Mouse (Mus musculus) lung, embryonic 15.5 days (tissue): ENCODE measurements around the gene Calr3. TPM values are rescaled to one million over a fixed set of nuclear protein-coding genes. Genes with fewer than 3 reads are reported as not detected.

Experiments
- ATAC-seq: fragments of 200-750 bp; cut with Nextera tagmentation; 2 replicates; pipeline ENCODE4 v1.8.0; 2017; ENCODE audit warnings: moderate number of reproducible peaks, borderline replicate concordance; ENCODE audit not compliant: low FRiP score, low TSS enrichment; ENCODE audit errors: extremely low read depth
- H3K27ac ChIP-seq: fragments of 300-500 bp; sonication (generic); 2 replicates; pipeline ENCODE4 v1.5.1; 2015; ENCODE audit warnings: moderate library complexity, mild to moderate bottlenecking, inconsistent platforms
- H3K27me3 ChIP-seq: fragments of 300-500 bp; sonication (generic); 2 replicates; pipeline ENCODE4 v1.6.1; 2015; ENCODE audit warnings: inconsistent platforms
- H3K36me3 ChIP-seq: fragments of 300-500 bp; sonication (generic); 2 replicates; pipeline ENCODE4 v1.6.1; 2015; ENCODE audit warnings: inconsistent platforms
- H3K4me1 ChIP-seq: fragments of 300-500 bp; sonication (generic); 2 replicates; pipeline ENCODE4 v1.6.1; 2015; ENCODE audit warnings: inconsistent platforms
- H3K4me2 ChIP-seq: fragments of 300-500 bp; sonication (generic); 2 replicates; pipeline ENCODE4 v1.6.1; 2015; ENCODE audit warnings: inconsistent platforms, mild to moderate bottlenecking, moderate library complexity
- H3K4me3 ChIP-seq: fragments of 300-500 bp; sonication (generic); 2 replicates; pipeline ENCODE4 v1.5.1; 2015; ENCODE audit warnings: mild to moderate bottlenecking, inconsistent platforms
- H3K9ac ChIP-seq: fragments of 300-500 bp; sonication (generic); 2 replicates; pipeline ENCODE4 v1.6.1; 2015; ENCODE audit warnings: inconsistent platforms
- H3K9me3 ChIP-seq: fragments of 300-500 bp; sonication (generic); 2 replicates; pipeline ENCODE4 v1.6.1; 2016; ENCODE audit warnings: inconsistent platforms
- WGBS: fragments of 180-500 bp; shearing (Covaris S2); methylation state at CpG from one replicate; pipeline ENCODE4 v1.1.7; 2015; 5-methylcytosine and 5-hydroxymethylcytosine counted together
- polyA plus RNA-seq: library from polyadenylated mRNA; unstranded; fragments of >200 nt; fragmentation: Nextera tagmentation; extraction: Ambion mirVana; gene quantifications from 2 replicates; pipeline ENCODE4 v1.2.1, GENCODE M21; 2015

Gene Calr3
- polyA plus RNA-seq, 1 experiment from 2014 or later: 2.0 TPM

DNA sequence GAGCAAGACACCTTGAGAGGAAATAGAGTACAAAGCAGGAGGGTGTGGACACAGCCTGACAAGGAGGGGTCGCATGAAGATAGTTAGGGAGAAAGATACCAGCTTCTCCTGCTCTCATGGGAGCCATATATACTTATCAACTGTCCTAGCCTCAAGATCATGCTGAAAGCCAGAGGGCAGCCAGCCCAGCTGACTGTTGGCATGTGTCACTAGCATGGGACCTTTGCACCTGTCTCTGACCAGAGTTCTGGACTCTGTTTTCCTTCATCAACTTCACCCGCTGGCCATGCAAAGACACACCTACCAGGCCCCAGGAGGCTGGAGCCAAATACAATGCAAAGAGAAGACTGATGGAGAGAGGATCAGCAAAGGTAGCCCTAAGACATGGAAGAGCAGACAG is 25.6 kb upstream of the Calr3 start:
- Histone ChIP-seq H3K9me3 (no peaks in the 10 kb centered on the region), H3K9ac (no peak overlapping the region), H3K36me3 (peaks cover 89% of the 10 kb centered on the region), H3K4me2 (no peak overlapping the region), H3K4me1 (peaks cover 12% of the 10 kb centered on the region), H3K27ac (no peak overlapping the region), H3K4me3 (no peak overlapping the region), H3K27me3 (no peaks in the 10 kb centered on the region)
- 83% methylated on average over 2 of the region's 2 CpGs for WGBS
- no peak for ATAC-seq

DNA sequence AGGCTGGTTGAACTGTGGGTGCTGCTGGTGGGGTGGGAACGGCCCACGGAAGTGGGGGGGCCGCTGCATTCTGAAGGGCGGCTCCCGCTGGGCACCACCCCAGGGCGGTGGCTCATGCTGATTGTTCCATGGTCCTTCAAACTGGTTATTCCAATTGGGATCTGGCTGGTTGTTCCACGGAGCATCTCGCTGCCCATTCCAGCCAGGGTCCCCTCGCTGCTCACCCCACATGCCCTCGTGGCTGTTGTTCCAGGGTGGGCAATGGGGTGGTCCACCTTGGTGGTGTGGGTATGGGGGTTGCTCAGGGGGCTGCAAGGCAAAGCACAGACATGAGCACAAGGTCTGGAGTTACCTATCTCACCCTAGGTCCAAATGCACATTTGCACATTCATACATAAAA is 20.5 kb upstream of the Calr3 start:
- 94% methylated on average over 10 of the region's 10 CpGs for WGBS
- no peaks in the 10 kb centered on the region for H3K27me3 ChIP-seq
- no peak overlapping the region for H3K4me3 ChIP-seq
- H3K36me3 ChIP-seq: peaks cover 98% of the 10 kb centered on the region
- H3K4me1 ChIP-seq: no peaks in the 10 kb centered on the region
- no peak overlapping the region for H3K27ac ChIP-seq
- no peak for ATAC-seq
- no peak overlapping the region for H3K4me2 ChIP-seq
- H3K9ac ChIP-seq: no peak overlapping the region
- H3K9me3 ChIP-seq: no peaks in the 10 kb centered on the region

DNA sequence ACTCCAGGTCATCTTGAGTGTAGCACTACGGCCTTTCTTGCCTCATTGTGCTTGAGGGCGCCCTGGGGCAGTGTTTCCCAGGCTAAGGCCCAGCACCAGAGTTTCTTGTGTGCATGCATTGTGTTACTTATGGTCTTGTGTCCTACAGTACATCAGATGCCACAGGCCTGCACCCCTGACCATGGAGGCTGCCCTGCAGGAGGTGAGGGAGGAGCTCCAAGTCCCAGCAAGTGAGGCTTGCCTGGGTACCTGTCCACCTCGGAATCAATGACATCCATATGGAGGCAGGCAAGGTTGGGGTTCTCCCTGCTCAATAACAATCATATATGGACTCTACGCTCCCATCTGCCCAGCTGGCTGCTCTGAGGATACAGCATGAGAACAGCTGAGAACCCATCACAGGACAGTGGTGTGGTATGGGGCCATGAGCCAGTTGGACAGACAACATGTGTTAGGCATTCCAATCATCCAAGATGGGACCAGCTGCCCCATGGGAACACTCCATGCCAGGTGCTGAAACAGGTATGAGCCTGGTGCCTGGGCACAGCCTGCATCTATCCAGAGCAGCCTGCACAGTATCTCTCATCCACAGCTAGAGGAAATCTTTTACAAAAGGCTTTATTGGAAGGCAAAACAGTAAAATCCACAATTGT is 16.3 kb upstream of the Calr3 start:
- Histone ChIP-seq H3K4me3 (no peak overlapping the region), H3K4me2 (no peak overlapping the region), H3K36me3 (peaks cover 67% of the 10 kb centered on the region), H3K4me1 (no peaks in the 10 kb centered on the region), H3K27ac (no peak overlapping the region), H3K9me3 (no peaks in the 10 kb centered on the region), H3K27me3 (no peaks in the 10 kb centered on the region), H3K9ac (no peak overlapping the region)
- WGBS: 84% methylated on average over 4 of the region's 4 CpGs
- no peak for ATAC-seq

DNA sequence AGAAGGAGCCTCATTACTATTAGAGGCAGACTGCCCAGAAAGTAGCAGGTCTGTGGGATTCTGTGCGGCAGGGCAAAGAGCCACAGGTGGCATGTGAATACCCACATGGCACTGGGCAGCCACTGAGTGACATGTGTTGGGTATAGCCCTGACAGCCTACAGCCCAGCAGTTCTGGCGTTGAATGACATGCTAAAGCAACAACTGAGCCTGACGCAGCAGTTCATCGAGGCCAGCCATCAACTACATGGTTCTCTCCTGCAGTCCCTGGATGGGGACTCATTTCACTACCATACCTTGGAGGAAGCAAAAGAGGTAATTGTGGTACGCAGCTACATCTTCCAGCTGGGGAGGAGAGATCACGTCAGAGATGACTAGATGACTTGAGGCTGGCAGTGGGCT is 14.8 kb upstream of the Calr3 start:
- Histone ChIP-seq H3K36me3 (peaks cover 68% of the 10 kb centered on the region), H3K4me2 (no peak overlapping the region), H3K4me1 (no peaks in the 10 kb centered on the region), H3K27ac (no peak overlapping the region), H3K4me3 (no peak overlapping the region), H3K9me3 (no peaks in the 10 kb centered on the region), H3K27me3 (no peaks in the 10 kb centered on the region), H3K9ac (no peak overlapping the region)
- ATAC-seq: no peak
- 87% methylated on average over 6 of the region's 6 CpGs for WGBS

DNA sequence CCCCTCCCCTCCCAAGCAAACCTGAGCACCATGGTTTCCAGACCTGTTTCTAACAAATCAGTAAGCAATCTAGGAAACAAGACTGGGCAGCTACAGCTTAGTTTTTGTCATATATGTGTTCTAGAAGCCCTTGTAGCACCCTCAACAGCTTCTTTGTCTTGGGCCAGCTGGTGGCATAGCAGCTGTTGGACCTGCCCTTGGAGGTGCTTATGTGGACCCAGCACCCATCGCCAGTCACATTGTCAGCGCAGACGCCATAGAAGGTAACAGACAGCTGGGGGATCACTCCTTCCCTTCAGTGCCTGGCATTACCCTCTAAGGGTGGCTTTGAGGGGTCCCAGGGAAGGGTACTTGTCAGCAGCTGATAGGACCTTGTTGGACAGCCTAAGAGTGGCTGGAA is 14.1 kb upstream of the Calr3 start:
- Histone ChIP-seq H3K9me3 (no peaks in the 10 kb centered on the region), H3K27me3 (no peaks in the 10 kb centered on the region), H3K4me2 (no peak overlapping the region), H3K4me1 (no peaks in the 10 kb centered on the region), H3K36me3 (peaks cover 67% of the 10 kb centered on the region), H3K9ac (no peak overlapping the region), H3K4me3 (no peak overlapping the region), H3K27ac (no peak overlapping the region)
- ATAC-seq: no peak
- WGBS: 78% methylated on average over 3 of the region's 3 CpGs

DNA sequence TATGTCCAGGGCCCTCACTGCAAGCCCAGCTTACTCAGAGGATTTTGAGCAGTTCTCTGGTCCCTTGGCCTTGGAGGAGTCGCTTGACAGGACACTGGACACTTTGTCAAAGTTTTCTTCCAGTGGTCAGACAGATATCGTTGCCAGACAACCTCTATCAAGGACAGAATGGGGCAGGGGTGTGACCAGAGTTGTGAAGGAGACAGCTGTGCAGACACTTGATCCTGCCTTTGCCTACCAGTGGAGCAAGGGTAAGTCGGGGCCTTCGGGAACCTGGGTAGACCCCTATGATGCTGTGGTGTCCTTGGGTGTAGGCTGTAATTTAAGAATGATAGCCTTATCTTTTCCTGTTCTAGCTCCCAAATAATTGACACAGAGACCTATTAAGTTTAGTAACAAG is 11.6 kb upstream of the Calr3 start:
- Histone ChIP-seq H3K9me3 (no peaks in the 10 kb centered on the region), H3K27me3 (no peaks in the 10 kb centered on the region), H3K4me2 (no peak overlapping the region), H3K9ac (no peak overlapping the region), H3K36me3 (peaks cover 59% of the 10 kb centered on the region), H3K4me1 (no peaks in the 10 kb centered on the region), H3K27ac (no peak overlapping the region), H3K4me3 (no peak overlapping the region)
- 90% methylated on average over 4 of the region's 4 CpGs for WGBS
- no peak for ATAC-seq

DNA sequence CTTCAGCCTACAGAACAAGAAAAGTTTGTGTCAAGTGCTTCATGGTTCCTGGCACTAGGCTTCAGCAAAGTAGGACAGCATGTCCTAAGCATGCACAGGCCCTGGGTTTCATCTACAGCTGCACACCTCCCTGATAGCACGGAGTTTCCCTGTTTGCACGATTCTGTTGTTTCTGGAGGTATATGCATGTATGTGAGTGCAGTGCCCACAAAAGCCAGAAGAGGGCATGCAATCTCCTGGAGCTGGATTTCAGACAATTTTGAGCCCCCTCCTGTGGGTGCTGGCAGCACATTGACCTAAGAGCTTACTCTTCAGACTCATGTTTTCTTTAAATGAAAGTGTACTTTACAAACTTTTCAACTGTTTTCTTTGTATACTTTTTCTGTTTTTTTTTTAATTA is 10.2 kb upstream of the Calr3 start:
- Histone ChIP-seq H3K9ac (no peak overlapping the region), H3K27ac (no peak overlapping the region), H3K4me1 (no peaks in the 10 kb centered on the region), H3K4me2 (no peak overlapping the region), H3K27me3 (no peaks in the 10 kb centered on the region), H3K36me3 (peaks cover 59% of the 10 kb centered on the region), H3K9me3 (no peaks in the 10 kb centered on the region), H3K4me3 (no peak overlapping the region)
- ATAC-seq: no peak
- WGBS: 92% methylated on average over 2 of the region's 2 CpGs

DNA sequence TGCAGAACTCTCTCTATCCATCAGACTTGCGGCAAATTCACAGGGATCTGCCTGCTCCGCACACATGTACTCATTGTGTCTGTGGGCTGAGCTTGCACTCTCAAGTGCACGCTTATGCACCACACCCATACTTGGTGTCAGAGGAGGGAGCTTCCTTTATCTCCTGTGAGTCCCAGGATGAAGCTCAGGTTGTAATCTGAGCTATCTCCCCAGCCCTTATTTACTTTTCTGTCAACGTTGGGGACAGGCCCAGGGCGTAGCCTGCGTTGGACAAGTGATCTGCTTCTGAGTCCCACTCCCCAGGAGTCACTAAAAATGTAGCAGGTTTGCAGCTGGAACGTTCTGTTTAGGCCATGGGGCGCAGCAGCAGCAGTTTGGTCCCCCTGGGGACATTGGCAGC is 7.8 kb upstream of the Calr3 start:
- H3K27me3 ChIP-seq: no peaks in the 10 kb centered on the region
- no peaks in the 10 kb centered on the region for H3K4me1 ChIP-seq

DNA sequence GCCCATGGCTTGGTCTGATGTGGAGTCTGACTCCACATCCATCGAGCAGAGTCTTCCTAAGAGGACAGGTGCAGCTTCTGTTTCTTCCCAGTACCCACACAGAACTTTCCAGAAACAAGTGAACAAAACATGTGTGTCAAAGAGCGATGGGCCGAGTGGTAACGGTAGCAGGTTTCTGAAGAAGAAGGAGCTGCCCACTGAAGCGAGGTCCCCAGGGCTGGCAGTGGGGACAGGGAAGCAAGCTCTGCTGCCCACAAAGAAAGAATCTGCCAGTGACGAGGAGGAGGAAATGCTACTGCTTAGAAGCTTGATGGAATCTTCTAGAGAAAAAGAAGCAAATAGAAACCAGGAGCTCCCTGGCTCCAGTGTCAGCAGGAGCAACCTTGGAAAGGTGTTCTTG is 1.4 kb upstream of the Calr3 start:
- Histone ChIP-seq H3K9me3 (no peaks in the 10 kb centered on the region), H3K27me3 (no peaks in the 10 kb centered on the region), H3K36me3 (peaks cover 15% of the 10 kb centered on the region), H3K4me3 (no peak overlapping the region), H3K9ac (no peak overlapping the region), H3K4me1 (peaks cover 7% of the 10 kb centered on the region), H3K27ac (no peak overlapping the region), H3K4me2 (no peak overlapping the region)
- WGBS: 92% methylated on average over 6 of the region's 6 CpGs
- ATAC-seq: no peak

More for the DNA sequence above, 7.8 kb upstream of the Calr3 start:
- H3K4me3 ChIP-seq: no peak overlapping the region
- WGBS: 62% methylated on average over 8 of the region's 8 CpGs
- no peak overlapping the region for H3K4me2 ChIP-seq
- no peak overlapping the region for H3K9ac ChIP-seq
- ATAC-seq: no peak
- peaks cover 57% of the 10 kb centered on the region for H3K36me3 ChIP-seq
- no peak overlapping the region for H3K27ac ChIP-seq
- no peaks in the 10 kb centered on the region for H3K9me3 ChIP-seq

DNA sequence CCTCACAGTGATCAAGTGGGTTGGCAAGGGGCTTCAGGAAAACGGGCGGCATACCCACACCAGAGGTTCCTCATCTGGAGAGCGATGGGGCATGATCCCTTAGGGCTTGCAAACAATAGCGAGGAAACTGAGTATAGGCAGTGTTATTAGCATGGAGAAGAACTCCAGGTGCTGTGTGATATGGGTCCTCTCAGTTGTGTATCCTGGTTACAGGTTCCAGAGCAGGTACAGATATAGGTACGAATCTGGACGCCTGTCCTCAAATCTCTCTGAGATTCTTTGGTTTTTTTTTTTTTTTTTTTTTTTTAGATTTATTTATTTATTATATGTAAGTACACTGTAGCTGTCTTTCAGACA is 302 bp upstream of the Calr3 start:
- H3K9me3 ChIP-seq: no peaks in the 10 kb centered on the region
- H3K27me3 ChIP-seq: no peaks in the 10 kb centered on the region
- H3K4me2 ChIP-seq: peak overlapping the region; percentile 89
- WGBS: 33% methylated on average over 6 of the region's 6 CpGs
- H3K27ac ChIP-seq: no peak overlapping the region
- peak; percentile 58 for ATAC-seq
- peak overlapping the region; percentile 51 for H3K4me3 ChIP-seq
- 0 out of 2 replicates have a peak, but pooled peaks cover 4% of the 10 kb centered on the region for H3K36me3 ChIP-seq
- H3K9ac ChIP-seq: peak overlapping the region; percentile 68
- peaks cover 7% of the 10 kb centered on the region for H3K4me1 ChIP-seq

DNA sequence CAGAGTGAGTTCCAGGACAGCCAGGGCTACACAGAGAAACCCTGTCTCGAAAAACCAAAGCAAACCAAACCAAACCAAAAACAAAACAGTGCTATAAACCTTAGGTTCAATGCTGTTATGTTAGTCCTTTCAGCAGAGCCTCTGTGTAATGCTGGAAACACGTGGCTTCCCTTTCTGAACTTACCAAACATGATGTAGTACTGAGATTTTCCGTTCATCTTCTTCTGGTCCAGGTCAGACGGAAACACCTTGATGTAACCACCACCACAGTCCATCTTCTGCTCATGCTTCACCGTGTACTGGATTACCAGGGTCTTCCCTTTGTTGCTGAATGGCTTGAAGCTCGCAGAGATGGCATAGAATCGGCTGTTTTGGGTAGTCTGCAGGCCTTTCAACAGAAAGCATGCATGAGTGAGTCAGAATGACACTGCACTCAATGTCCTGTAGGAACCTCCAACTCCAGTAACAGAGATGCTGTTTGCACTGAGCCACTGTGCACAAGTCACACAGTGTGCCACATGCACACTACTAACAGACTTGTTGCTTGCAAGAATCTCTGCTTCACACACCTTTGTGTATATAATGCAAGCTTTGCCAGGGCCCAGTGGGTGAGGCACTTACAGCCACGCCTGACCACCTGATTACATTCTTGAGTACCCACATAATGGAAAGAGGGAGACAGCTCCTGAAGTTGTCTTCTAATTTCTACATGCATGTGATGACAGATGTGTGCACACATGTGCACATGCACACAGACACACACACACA is 5.2 kb downstream of the Calr3 start:
- no peak overlapping the region for H3K4me3 ChIP-seq
- no peak overlapping the region for H3K9ac ChIP-seq
- no peak for ATAC-seq
- no peak overlapping the region for H3K27ac ChIP-seq
- peaks cover 4% of the 10 kb centered on the region; the same call in 1 of the 2 replicates for H3K4me1 ChIP-seq
- H3K4me2 ChIP-seq: no peak overlapping the region
- no peaks in the 10 kb centered on the region for H3K27me3 ChIP-seq
- WGBS: 72% methylated on average over 8 of the region's 8 CpGs
- no peaks in the 10 kb centered on the region for H3K9me3 ChIP-seq
- H3K36me3 ChIP-seq: no peaks in the 10 kb centered on the region

DNA sequence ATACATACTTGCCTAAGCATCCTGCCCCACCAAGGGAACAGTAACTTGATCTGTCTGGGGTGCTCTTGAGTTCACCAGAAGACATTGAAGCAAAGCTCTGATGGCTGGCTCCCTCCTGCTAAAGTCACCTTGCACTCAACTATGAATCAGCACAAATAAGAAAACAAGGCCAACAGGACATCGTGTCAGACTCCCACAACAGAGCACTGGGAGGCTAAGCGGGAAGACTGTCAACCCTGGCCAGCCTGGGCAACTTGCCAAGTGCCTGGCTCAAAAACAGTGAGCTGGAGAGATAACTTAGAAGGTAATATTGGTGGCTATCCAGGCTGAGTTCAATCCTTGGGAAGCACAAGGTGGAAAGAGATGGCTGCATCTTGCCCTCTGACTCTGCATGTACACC is 8.7 kb downstream of the Calr3 start:
- Histone ChIP-seq H3K27ac (no peak overlapping the region), H3K27me3 (no peaks in the 10 kb centered on the region)

More for the DNA sequence above, 8.7 kb downstream of the Calr3 start:
- Histone ChIP-seq H3K4me1 (no peaks in the 10 kb centered on the region), H3K4me2 (no peak overlapping the region), H3K9me3 (no peaks in the 10 kb centered on the region), H3K9ac (no peak overlapping the region), H3K4me3 (no peak overlapping the region), H3K36me3 (no peaks in the 10 kb centered on the region)
- no peak for ATAC-seq
- WGBS: 17% methylated on average over 2 of the region's 2 CpGs
